In genomic region chr10:87859453-87859852, GRCm38 (mm10) we compare ENCODE assay signal across 8 mouse cellular contexts. TPM values are rescaled to one million over a fixed set of nuclear protein-coding genes. Genes with fewer than 3 reads are reported as not detected.
A peak's percentile ranks its signal among the peaks of the same experiment; 100 is the strongest.
DNase-seq lines count a peak whose midpoint lies in the region; ATAC-seq and TF ChIP-seq lines count a peak whose summit lies in the region.

No protein-coding gene starts in this region.

- TF ChIP-seq POLR2A in brain, embryonic 14.5 days (IDR thresholded peaks at IDR 0.05; ENCODE audit: borderline replicate concordance, extremely low read depth, insufficient read depth, insufficient read length, poor library complexity, severe bottlenecking) = no peak

- 21% methylated on average over 10 of the region's 10 CpGs for WGBS in hindbrain, embryonic 13.5 days
- WGBS in midbrain, embryonic 11.5 days = 19% methylated on average over 10 of the region's 10 CpGs

- peaks cover 7% of the 10 kb centered on the region; the same call in 1 of the 2 replicates for H3K27me3 ChIP-seq in hindbrain, embryonic 13.5 days
- H3K27me3 ChIP-seq in midbrain, embryonic 11.5 days (ENCODE audit: control insufficient read depth, insufficient read depth, low read length) = no peaks in the 10 kb centered on the region; the same call in 1 of the 2 replicates

- H3K27ac ChIP-seq in hindbrain, embryonic 13.5 days = no peak overlapping the region
- H3K27ac ChIP-seq in midbrain, embryonic 11.5 days (ENCODE audit: low read depth, low read length) = no peak overlapping the region

- H3K36me3 ChIP-seq in hindbrain, embryonic 13.5 days = no peaks in the 10 kb centered on the region
- no peaks in the 10 kb centered on the region for H3K36me3 ChIP-seq in midbrain, embryonic 11.5 days (ENCODE audit: control insufficient read depth, insufficient read depth, low read length)

- ATAC-seq in frontal cortex, adult (ENCODE audit: low TSS enrichment) = peak; percentile 44; the same call in 1 of the 2 replicates
- no peak for ATAC-seq in hindbrain, embryonic 13.5 days (ENCODE audit: low FRiP score)
- ATAC-seq in midbrain, embryonic 11.5 days (ENCODE audit: low FRiP score) = no peak

- peaks cover 35% of the 10 kb centered on the region for H3K4me1 ChIP-seq in hindbrain, embryonic 13.5 days (replicated peaks)
- peaks cover 6% of the 10 kb centered on the region; the same call in 1 of the 2 replicates for H3K4me1 ChIP-seq in midbrain, embryonic 11.5 days (ENCODE audit: control insufficient read depth, insufficient read depth, low read length)

- DNase-seq in frontal cortex, postnatal 25 days (ENCODE audit: low spot score in 2 of 2) = no peak
- DNase-seq in brain, embryonic 14.5 days (ENCODE audit: low read depth) = peak; percentile 51
- DNase-seq in midbrain, embryonic 11.5 days (ENCODE audit: low spot score, missing footprints) = peak; percentile 91
- DNase-seq in thymus, postnatal 14 days = no peak
- no peak for DNase-seq in gastrocnemius, adult 8-10 months (ENCODE audit: low spot score in 2 of 2)
- DNase-seq in Muller cell, postnatal 12 days (ENCODE audit: inconsistent ontology term) = no peak

- H3K4me3 ChIP-seq in hindbrain, embryonic 13.5 days = peak overlapping the region; percentile 40
- peak overlapping the region; percentile 33; the same call in 1 of the 2 replicates for H3K4me3 ChIP-seq in midbrain, embryonic 11.5 days (ENCODE audit: low read depth, low read length)

- no peak for TF ChIP-seq CTCF in brain, embryonic 14.5 days (IDR thresholded peaks at IDR 0.05; ENCODE audit: borderline replicate concordance, extremely low read depth, insufficient read depth, insufficient read length)

- peak overlapping the region; percentile 80 for H3K4me2 ChIP-seq in hindbrain, embryonic 13.5 days
- H3K4me2 ChIP-seq in midbrain, embryonic 11.5 days = peak overlapping the region; percentile 77

- H3K9ac ChIP-seq in hindbrain, embryonic 13.5 days = no peak overlapping the region
- H3K9ac ChIP-seq in midbrain, embryonic 11.5 days (ENCODE audit: low read length) = no peak overlapping the region

- no peaks in the 10 kb centered on the region for H3K9me3 ChIP-seq in hindbrain, embryonic 13.5 days
- no peaks in the 10 kb centered on the region for H3K9me3 ChIP-seq in midbrain, embryonic 11.5 days (ENCODE audit: control insufficient read depth, low read length)

RNA-seq across cellular contexts. Expression of gene Igf1, which starts 1.4 kb away (rescaled TPM):
- 4.3 and 7.9 TPM in 2 replicates for polyA plus RNA-seq in brain, embryonic 14.5 days (2012; rRNA removed)
- 10.0 and 10.9 TPM in 2 replicates for polyA plus RNA-seq in hindbrain, embryonic 13.5 days (2015; fragmentation: Nextera tagmentation; extraction: Ambion mirVana)
- 16.7 and 20.8 TPM in 2 replicates for polyA plus RNA-seq in midbrain, embryonic 11.5 days (2014; fragmentation: Nextera tagmentation; extraction: Ambion mirVana)
- total RNA-seq in gastrocnemius, adult 8-10 months (2022) = 1 to 10 TPM; 4.8 to 9.8 (median 6.7) TPM

Comparison
In these comparisons a context has a peak if more than half of its experiments do, and no peak if none do; other contexts are left out.
1. DNase-seq: peak in brain, embryonic 14.5 days (single experiment) and midbrain, embryonic 11.5 days (single experiment); none in frontal cortex, postnatal 25 days (0 of 2), thymus, postnatal 14 days (single experiment), gastrocnemius, adult 8-10 months (0 of 2) and Muller cell, postnatal 12 days (single experiment).